Mouse (Mus musculus): ENCODE measurements around the gene Plin5. TPM values are rescaled to one million over a fixed set of nuclear protein-coding genes. Genes with fewer than 3 reads are reported as not detected.

Plin5 gene
- polyA plus RNA-seq, 1 experiment from 2014 or later, result 0.86 TPM

- ATAC-seq (ENCODE audit: insufficient read depth) (no peak), DNase-seq (no peak)
- H3K9ac ChIP-seq, result no peak overlapping the region
- whole genome bisulfite sequencing, result 68% methylated on average over 10 of the region's 10 CpGs
- no peak overlapping the region for H3K4me3 ChIP-seq (ENCODE audit: low read depth, low read length)
- H3K36me3 ChIP-seq (ENCODE audit: insufficient read depth), result no peaks in the 10 kb centered on the region
- H3K4me2 ChIP-seq, result no peak overlapping the region
- H3K27ac ChIP-seq (ENCODE audit: low read depth), result no peak overlapping the region
- no peaks in the 10 kb centered on the region for H3K9me3 ChIP-seq (ENCODE audit: low read depth, low read length)
- H3K4me1 ChIP-seq (ENCODE audit: insufficient read depth), result no peaks in the 10 kb centered on the region
- no peak for TF ChIP-seq CTCF (IDR thresholded peaks at IDR 0.05; ENCODE audit: low read depth)
- peaks cover 41% of the 10 kb centered on the region for H3K27me3 ChIP-seq (ENCODE audit: insufficient read depth, low read length)
These were observed 1.2 kb downstream of the Plin5 start for GRCm38 (mm10) chr17:56116193-56116592.

GRCm38 (mm10) chr17:56112743-56113142 is 4.7 kb downstream of the Plin5 start:
- H3K9ac ChIP-seq, result no peak overlapping the region
- ATAC-seq (ENCODE audit: insufficient read depth) (no peak), DNase-seq (no peak)
- H3K4me2 ChIP-seq, result no peak overlapping the region
- H3K4me1 ChIP-seq (ENCODE audit: insufficient read depth), result no peaks in the 10 kb centered on the region
- H3K27me3 ChIP-seq (ENCODE audit: insufficient read depth, low read length), result peaks cover 10% of the 10 kb centered on the region; the same call in 1 of the 2 replicates
- H3K36me3 ChIP-seq (ENCODE audit: insufficient read depth), result no peaks in the 10 kb centered on the region
- H3K4me3 ChIP-seq (ENCODE audit: low read depth, low read length), result no peak overlapping the region
- no peaks in the 10 kb centered on the region for H3K9me3 ChIP-seq (ENCODE audit: low read depth, low read length)
- no peak overlapping the region for H3K27ac ChIP-seq (ENCODE audit: low read depth)
- TF ChIP-seq CTCF (IDR thresholded peaks at IDR 0.05; ENCODE audit: low read depth), result no peak
- 73% methylated on average over 3 of the region's 3 CpGs for WGBS

DNA sequence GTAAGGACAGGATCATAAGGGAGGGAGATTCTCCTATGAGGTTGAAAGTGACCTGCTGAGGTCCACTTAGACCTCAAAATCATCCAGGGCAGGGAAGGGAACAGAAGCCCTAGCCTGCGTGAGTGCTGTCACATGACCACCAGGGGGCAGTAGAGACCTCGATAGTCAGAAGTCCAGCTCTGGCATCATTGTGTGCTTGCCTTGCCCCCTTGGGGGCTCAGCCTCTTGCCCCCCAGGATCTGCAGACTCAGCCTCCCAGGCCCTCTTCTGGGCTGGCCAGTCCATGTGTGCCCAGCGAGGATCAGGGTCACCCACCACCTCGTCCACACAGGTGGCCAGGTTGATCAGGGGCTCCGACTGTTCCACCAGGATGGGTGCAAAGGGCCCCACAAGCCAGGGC is 5.5 kb downstream of the Plin5 start:
- DNase-seq, result peak; percentile 88
- WGBS, result 45% methylated on average over 5 of the region's 5 CpGs
- H3K27ac ChIP-seq (ENCODE audit: low read depth), result no peak overlapping the region
- H3K9me3 ChIP-seq (ENCODE audit: low read depth, low read length), result no peaks in the 10 kb centered on the region
- H3K36me3 ChIP-seq (ENCODE audit: insufficient read depth), result no peaks in the 10 kb centered on the region
- no peak for ATAC-seq (ENCODE audit: insufficient read depth)
- no peak overlapping the region for H3K4me3 ChIP-seq (ENCODE audit: low read depth, low read length)
- no peak overlapping the region for H3K4me2 ChIP-seq
- H3K4me1 ChIP-seq (ENCODE audit: insufficient read depth), result no peaks in the 10 kb centered on the region
- H3K9ac ChIP-seq, result no peak overlapping the region
- peak; percentile 89 for TF ChIP-seq CTCF (IDR thresholded peaks at IDR 0.05; ENCODE audit: low read depth)
- 0 out of 2 replicates have a peak, but pooled peaks cover 4% of the 10 kb centered on the region for H3K27me3 ChIP-seq (ENCODE audit: insufficient read depth, low read length)

- Histone ChIP-seq H3K27me3 (ENCODE audit: insufficient read depth, low read length) (no peaks in the 10 kb centered on the region), H3K4me3 (ENCODE audit: low read depth, low read length) (no peak overlapping the region), H3K4me1 (ENCODE audit: insufficient read depth) (no peaks in the 10 kb centered on the region), H3K27ac (ENCODE audit: low read depth) (no peak overlapping the region), H3K9me3 (ENCODE audit: low read depth, low read length) (no peaks in the 10 kb centered on the region), H3K36me3 (ENCODE audit: insufficient read depth) (no peaks in the 10 kb centered on the region), H3K9ac (no peak overlapping the region), H3K4me2 (no peak overlapping the region)
- no peak for ATAC-seq (ENCODE audit: insufficient read depth)
- WGBS, result 63% methylated on average over 1 of the region's 1 CpGs
- TF ChIP-seq CTCF (IDR thresholded peaks at IDR 0.05; ENCODE audit: low read depth), result no peak
- DNase-seq, result no peak
These were observed 6.4 kb downstream of the Plin5 start for GRCm38 (mm10) chr17:56111021-56111420.

GRCm38 (mm10) chr17:56110571-56110970 is 6.8 kb downstream of the Plin5 start:
- Histone ChIP-seq H3K9me3 (ENCODE audit: low read depth, low read length) (no peaks in the 10 kb centered on the region), H3K36me3 (ENCODE audit: insufficient read depth) (no peaks in the 10 kb centered on the region), H3K27me3 (ENCODE audit: insufficient read depth, low read length) (no peaks in the 10 kb centered on the region), H3K9ac (no peak overlapping the region), H3K4me1 (ENCODE audit: insufficient read depth) (no peaks in the 10 kb centered on the region), H3K4me2 (no peak overlapping the region), H3K27ac (ENCODE audit: low read depth) (no peak overlapping the region), H3K4me3 (ENCODE audit: low read depth, low read length) (no peak overlapping the region)
- TF ChIP-seq CTCF (IDR thresholded peaks at IDR 0.05; ENCODE audit: low read depth), result no peak
- ATAC-seq (ENCODE audit: insufficient read depth), result no peak
- 58% methylated on average over 4 of the region's 4 CpGs for WGBS
- DNase-seq, result no peak

GRCm38 (mm10) chr17:56109219-56110051 is 8.0 kb downstream of the Plin5 start, which contains the start of gene Plin4:
TSS of gene Plin4 (minus strand) at chr17:56109803.
- DNase-seq (no peak), ATAC-seq (ENCODE audit: insufficient read depth) (no peak)
- Histone ChIP-seq H3K4me1 (ENCODE audit: insufficient read depth) (no peaks in the 10 kb centered on the region), H3K9ac (no peak within 1 kb of the TSS), H3K9me3 (ENCODE audit: low read depth, low read length) (no peaks in the 10 kb centered on the region), H3K27me3 (ENCODE audit: insufficient read depth, low read length) (no peaks in the 10 kb centered on the region), H3K4me2 (no peak within 1 kb of the TSS), H3K4me3 (ENCODE audit: low read depth, low read length) (no peak within 1 kb of the TSS), H3K36me3 (ENCODE audit: insufficient read depth) (no peaks in the 10 kb centered on the region), H3K27ac (ENCODE audit: low read depth) (no peak within 1 kb of the TSS)
- no peak for TF ChIP-seq CTCF (IDR thresholded peaks at IDR 0.05; ENCODE audit: low read depth)
- WGBS, result 51% methylated on average over 10 of the region's 10 CpGs

GRCm38 (mm10) chr17:56108334-56109044 is 8.9 kb downstream of the Plin5 start:
- Histone ChIP-seq H3K4me3 (ENCODE audit: low read depth, low read length) (no peak overlapping the region), H3K4me2 (no peak overlapping the region), H3K9me3 (ENCODE audit: low read depth, low read length) (no peaks in the 10 kb centered on the region), H3K36me3 (ENCODE audit: insufficient read depth) (peaks cover 5% of the 10 kb centered on the region; the same call in 1 of the 2 replicates), H3K27ac (ENCODE audit: low read depth) (no peak overlapping the region), H3K9ac (no peak overlapping the region), H3K27me3 (ENCODE audit: insufficient read depth, low read length) (no peaks in the 10 kb centered on the region), H3K4me1 (ENCODE audit: insufficient read depth) (no peaks in the 10 kb centered on the region)
- ATAC-seq (ENCODE audit: insufficient read depth) (no peak), DNase-seq (no peak)
- TF ChIP-seq CTCF (IDR thresholded peaks at IDR 0.05; ENCODE audit: low read depth), result no peak
- 77% methylated on average over 6 of the region's 6 CpGs for WGBS

Data from lung, embryonic 14.5 days (tissue).